Mouse (Mus musculus) frontal cortex, postnatal 25 days (tissue): ENCODE results near the gene Fam117b.

Experiments
- DNase-seq, 2 experiments: peaks; one replicate each; pipeline ENCODE4 v3.0.0; 2022; ENCODE audit warnings: low spot score in 2 of 2

Fam117b gene

GRCm38 (mm10) chr1:59913195-59913868 is 526 bp downstream of the Fam117b start:
- DNase-seq, result peak; percentile 45 to 50

DNA sequence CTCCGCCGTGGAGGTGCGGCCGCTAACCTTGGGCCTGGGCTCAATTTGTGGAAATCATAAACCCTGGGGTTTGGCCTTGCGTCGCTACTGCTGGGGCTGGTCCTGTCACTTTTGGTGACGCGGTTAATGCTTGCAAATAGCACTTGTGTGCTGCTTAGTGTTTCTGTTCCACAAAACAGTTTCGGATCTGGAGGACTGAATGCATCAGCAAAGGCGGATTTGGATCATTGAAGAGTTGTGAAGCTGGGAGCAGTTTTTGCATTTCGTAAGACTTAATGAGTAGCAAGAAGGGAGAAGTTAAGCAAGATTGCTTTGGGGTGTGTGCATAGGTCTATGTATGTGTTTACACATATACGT is 1.0 kb downstream of the Fam117b start:
- DNase-seq, result peak in 1 of 2 experiments; percentile 10

- DNase-seq, result no peak
Measured at GRCm38 (mm10) chr1:59914799-59915198, 2.0 kb downstream of the Fam117b start.

- no peak for DNase-seq
Measured at GRCm38 (mm10) chr1:59915843-59916610, 3.2 kb downstream of the Fam117b start.

DNA sequence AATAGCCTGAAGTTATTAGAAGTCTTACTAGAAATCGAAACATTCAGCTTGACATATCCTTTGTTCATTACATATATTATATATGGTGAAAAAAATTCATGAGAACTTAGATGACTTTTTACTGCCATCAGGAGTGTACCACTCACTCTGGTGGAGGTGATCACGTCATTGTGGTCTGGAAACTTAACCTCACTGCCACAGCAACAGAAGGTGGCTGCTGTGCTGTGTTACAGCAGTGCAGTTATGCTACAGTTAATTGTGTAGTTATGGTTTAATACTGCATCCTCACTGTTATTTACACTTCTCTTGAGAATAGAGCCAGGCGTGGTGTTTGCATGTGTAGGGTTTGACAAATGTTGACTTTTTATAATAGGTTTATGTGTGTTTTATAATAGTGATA is 4.6 kb downstream of the Fam117b start:
- no peak for DNase-seq

DNA sequence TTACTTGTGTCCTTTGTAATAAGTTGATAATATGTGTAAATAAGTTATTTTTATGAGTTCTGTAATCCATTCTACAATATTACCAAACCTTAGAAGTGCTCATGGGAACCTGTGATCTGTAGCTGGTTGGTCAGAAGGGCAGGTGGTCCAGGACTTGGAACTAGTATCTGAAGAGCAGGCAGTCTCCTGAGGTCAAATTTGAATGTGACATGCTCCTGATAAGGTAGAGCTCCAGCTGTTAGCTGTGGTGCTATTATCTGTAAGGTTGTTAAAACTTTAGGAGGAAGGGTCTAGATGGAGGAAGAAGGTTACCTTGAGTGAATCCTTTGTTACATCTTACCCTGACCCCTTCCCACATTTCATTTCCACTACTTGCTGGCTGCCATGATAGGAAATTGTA is 5.3 kb downstream of the Fam117b start:
- DNase-seq, result no peak

DNA sequence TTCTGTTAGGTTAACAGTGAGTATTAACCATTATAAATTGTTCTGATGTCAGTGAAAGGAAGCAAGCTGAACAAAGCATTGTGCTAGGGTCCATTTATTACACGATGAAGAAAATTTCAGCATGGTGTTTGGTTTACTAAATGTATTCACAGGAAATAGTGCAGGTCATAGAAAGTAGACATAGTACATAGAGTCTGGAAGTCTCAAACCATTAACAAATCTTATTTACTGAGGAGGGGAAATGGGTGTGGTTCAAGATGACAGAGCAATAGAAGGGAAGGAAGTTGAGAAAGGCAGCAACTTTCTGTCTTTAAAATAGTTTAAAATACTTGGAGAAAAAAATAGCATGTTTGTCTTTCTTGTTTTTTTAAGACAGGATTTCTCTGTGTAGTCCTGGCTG is 10.4 kb downstream of the Fam117b start:
- no peak for DNase-seq

GRCm38 (mm10) chr1:59923673-59924072 is 10.9 kb downstream of the Fam117b start:
- no peak for DNase-seq

DNA sequence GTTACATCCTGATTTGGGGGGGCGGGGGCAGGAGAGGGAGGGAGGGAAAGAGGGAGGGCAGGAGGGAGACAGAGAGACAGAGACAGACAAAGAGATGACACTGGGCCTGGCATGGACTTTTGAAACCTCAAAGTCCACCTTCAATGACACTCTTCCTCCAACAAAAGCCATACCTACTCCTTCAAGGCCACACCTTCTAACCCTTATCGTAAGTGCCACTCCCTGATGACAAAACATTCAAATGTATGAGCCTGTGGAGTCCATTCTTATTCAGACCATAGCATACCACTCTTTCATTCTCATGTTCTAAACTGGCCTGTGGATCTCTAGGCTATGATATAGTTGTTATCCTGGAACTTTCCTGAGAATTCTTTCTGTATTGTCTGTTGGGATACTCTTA is 11.6 kb downstream of the Fam117b start:
- DNase-seq, result no peak

GRCm38 (mm10) chr1:59926021-59926672 is 13.3 kb downstream of the Fam117b start:
- no peak for DNase-seq

DNA sequence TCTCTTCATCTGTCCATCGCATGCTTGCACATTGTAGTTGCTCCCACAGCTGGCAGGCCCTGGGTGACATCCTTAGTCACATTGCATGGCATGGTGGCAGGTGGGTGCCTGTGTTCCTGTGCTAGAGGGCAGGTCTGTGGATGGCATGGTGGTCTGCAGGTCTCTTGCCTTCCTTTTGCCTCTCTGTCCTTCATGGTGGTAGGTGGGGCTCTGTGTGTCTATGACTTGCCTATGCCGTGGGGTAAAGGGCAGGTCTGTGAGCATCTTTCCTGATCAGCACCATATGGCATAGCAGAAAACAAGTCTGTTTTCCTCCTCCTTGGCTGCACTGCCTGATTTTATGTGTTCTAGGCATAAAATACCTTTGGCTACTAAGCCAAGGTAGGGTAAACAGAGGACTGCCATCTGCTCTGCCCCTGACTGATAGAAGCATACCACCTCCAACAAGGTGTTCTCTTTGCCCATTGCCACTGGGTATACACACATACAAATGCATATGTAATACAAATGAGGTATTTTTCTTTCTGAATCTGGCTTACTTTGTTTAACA is 14.4 kb downstream of the Fam117b start:
- DNase-seq, result no peak

GRCm38 (mm10) chr1:59930926-59931325 is 18.1 kb downstream of the Fam117b start:
- no peak for DNase-seq

GRCm38 (mm10) chr1:59932991-59933390 is 20.2 kb downstream of the Fam117b start:
- no peak for DNase-seq

DNA sequence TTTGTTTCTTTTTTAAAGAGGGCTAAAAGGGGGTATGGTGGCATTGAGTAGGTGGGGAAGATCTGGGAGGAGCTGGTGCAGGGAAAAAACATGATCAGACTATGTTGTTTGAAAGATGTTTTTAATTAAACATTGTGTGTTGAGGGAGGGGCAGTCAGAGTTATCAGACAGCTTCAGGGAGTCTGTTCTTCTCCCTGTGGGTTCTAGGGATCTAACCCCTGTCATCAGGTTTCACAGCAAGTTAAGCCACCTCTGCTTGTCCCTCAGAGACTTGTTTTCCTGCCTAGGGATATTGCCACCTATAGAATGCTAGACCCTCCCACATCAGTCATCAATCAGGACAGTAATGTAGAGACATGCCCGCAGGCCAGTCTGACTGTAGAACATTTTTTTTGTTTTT is 28.3 kb downstream of the Fam117b start:
- no peak for DNase-seq

- DNase-seq, result no peak
Measured at GRCm38 (mm10) chr1:59942057-59942790, 29.4 kb downstream of the Fam117b start.

DNA sequence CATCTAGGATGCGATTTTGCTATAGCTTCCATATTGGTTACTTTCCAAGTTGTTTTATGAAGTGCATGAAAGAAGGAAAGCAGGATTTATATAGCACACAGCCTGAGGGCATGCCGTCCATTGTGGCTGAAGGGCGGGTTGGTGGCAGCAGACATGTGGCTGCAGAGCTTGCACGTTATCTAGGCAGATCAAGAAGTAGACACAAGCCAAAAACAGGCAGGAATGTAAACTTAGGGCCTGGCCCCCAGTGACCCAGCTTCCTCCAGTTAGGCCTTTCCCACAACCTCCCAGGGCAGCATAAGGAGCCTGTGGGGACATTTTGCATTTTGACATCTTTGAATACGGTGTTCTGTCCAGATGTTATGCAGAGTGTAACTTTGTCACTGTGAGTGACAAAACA is 31.0 kb downstream of the Fam117b start:
- no peak for DNase-seq

- no peak for DNase-seq
Measured at GRCm38 (mm10) chr1:59945969-59946368, 33.2 kb downstream of the Fam117b start.

DNA sequence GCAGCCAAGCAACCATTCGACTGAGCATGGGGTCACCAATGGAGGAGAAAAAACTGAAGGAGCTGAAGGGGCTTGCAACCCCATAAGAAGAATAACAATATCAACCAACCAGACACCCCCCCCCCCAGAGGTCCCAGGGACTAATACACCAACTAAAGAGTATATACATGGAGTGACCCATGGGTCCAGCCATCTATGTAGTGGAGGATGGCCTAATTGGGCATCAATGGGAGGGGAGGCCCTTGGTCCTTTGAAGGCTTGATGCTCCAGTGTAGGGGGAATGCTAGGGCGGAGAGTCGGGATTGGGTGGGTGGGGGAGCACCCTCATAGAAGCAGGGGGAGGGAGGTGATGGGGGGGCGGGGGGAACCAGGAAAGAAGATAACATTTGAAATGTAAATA is 34.7 kb downstream of the Fam117b start:
- DNase-seq, result no peak

DNA sequence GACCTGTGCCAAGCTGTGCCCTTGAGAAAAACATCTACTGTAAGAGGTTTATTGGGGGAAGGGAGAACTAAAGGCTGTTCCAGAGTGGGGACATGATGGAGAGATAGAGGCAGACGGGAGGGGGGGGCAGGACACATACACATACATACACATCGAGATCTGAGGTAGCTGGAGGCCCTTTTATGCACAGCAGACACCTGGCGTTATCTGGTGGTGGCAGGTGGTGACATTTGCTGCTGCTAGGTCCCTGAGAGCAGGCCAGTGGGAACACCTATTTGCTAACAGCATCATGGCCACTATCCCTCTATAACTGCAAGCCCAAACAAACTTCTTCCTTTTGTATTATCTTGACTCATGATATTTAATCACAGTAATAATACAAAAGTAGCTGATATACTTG is 44.4 kb downstream of the Fam117b start:
- DNase-seq, result no peak

DNA sequence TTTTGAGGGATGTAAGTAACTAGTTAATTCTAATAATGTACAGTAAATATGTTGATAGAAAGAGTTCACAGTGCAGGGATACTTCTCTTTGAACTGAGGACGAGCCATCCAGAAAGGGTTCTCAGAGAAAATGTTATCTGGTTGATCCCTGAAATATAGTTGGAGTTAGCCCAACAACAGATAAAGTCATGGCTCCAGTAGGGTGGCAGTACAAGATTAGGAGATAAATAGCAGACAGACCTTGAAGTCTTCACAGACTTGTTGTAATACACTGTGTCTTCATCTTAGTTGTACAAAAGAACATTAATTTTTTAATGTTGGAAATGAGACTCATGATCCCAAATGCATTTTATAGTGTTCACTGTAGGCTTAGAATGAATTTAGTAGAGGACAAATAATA is 47.1 kb downstream of the Fam117b start:
- no peak for DNase-seq

- DNase-seq, result no peak
Measured at GRCm38 (mm10) chr1:59966171-59966785, 53.5 kb downstream of the Fam117b start.

DNA sequence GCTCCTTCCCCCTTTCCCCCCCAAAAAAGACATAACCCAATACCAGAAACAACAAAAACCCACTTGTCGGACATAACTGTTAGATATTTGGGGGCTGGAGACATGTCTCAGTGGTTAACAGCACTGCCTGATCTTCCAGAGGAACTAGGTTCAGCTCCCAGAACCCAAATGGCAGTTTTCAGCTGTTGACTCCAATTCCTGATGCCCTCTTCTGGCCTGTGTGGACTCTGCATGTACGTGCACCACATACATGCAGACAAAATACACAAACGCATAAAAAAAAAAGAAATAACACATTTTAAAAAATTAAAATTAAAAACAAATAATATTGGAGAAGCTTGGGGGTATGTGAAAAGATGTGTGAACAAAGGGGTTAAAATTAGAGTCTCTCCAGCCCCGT is 54.5 kb downstream of the Fam117b start:
- DNase-seq, result no peak
